Mouse (Mus musculus) large intestine, adult 2 months (tissue): ENCODE measurements at regions not wholly inside any gene's neighbourhood (a gene's known extent, or its start where the extent isn't known, plus 50 kb on each side); places are given as distances from the start of the nearest gene placed in this dataset.

Experiments
- DNase-seq: peaks from one replicate; pipeline ENCODE4 v3.0.0-alpha.2; 2012; ENCODE audit warnings: low read depth, low spot score
- WGBS: fragments of 180-500 bp; shearing (Covaris S2); methylation state at CpG from one replicate; pipeline ENCODE4 v1.1.7; 2018; 5-methylcytosine and 5-hydroxymethylcytosine counted together

- DNase-seq = no peak
- 8% methylated on average over 1 of the region's 1 CpGs for WGBS
Measured at GRCm38 (mm10) chr2:118044666-118045065, 67.0 kb upstream of the Thbs1 start.

GRCm38 (mm10) chr2:118050326-118050725 lies 61.4 kb upstream of the Thbs1 start:
- 80% methylated on average over 2 of the region's 2 CpGs for WGBS

GRCm38 (mm10) chr2:118051610-118052009 lies 60.1 kb upstream of the Thbs1 start:
- no peak for DNase-seq
- 89% methylated on average over 3 of the region's 3 CpGs for WGBS

More at GRCm38 (mm10) chr2:118050326-118050725, 61.4 kb upstream of the Thbs1 start:
- no peak for DNase-seq

GRCm38 (mm10) chr2:118053512-118053911 lies 58.2 kb upstream of the Thbs1 start:
- 92% methylated on average over 4 of the region's 4 CpGs for WGBS
- no peak for DNase-seq

- 78% methylated on average over 6 of the region's 6 CpGs for WGBS
Measured at GRCm38 (mm10) chr2:118058654-118059395, 52.9 kb upstream of the Thbs1 start.

GRCm38 (mm10) chr2:118061291-118061690 lies 50.4 kb upstream of the Thbs1 start:
- no peak for DNase-seq
- WGBS = 91% methylated on average over 5 of the region's 5 CpGs

More at GRCm38 (mm10) chr2:118058654-118059395, 52.9 kb upstream of the Thbs1 start:
- DNase-seq = no peak
